Mouse (Mus musculus): ENCODE results near the gene Tut4. TPM values are rescaled to one million over a fixed set of nuclear protein-coding genes. Genes with fewer than 3 reads are reported as not detected.

Tut4 gene
- total and polyA plus RNA-seq, 3 experiments: 23.5 to 67.4 (median 26.3) TPM

DNA sequence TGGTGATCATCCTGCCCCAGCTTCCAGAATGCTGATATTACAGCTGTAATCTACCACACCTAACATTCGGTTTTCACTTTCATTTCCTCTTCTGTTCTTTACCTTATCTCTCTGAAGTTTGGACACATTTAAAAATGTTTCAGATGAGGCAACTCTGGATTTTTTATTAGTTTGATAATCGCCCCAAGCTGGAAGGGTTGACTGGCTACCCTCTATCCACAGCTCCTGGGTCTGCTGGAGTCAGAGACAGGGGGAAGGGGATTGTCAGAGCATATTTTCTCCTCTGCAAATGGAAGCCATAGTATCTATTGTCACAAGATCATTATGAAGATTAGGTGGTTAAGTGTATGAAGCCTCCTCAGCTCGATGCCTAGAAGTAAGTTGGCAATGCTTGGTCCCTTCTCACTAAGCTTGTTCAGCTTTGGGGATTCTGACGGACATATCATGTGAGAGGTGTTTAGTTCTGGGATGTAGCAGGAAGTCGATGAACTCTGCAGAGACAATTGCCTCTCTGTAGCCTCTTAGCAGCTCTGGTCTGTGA is 955 bp upstream of the Tut4 start:
- peak overlapping the region; percentile 39 for H3K27ac ChIP-seq (ENCODE audit: insufficient read depth, low read depth)
- H3K4me2 ChIP-seq (ENCODE audit: insufficient read depth, low read depth, poor library complexity, severe bottlenecking): peak overlapping the region; percentile 99
- no peaks in the 10 kb centered on the region for H3K9me3 ChIP-seq (replicated peaks; ENCODE audit: low read length)
- dilution Hi-C loops (cut with MboI; ENCODE audit: extremely low pct_ligation_motif_present, extremely low pct_unique_long_range_greater_than_20kb, low sequenced_read_pairs) (no loop called here), in situ Hi-C loops (cut with MboI; ENCODE audit: low pct_ligation_motif_present, low pct_unique_long_range_greater_than_20kb, low sequenced_read_pairs) (no loop called here)
- peak; percentile 45 for DNase-seq (ENCODE audit: extremely low read depth)
- peaks cover 0 to 25% of the 10 kb centered on the region in 2 experiments; a peak in 2 of 4 replicates for H3K4me1 ChIP-seq (ENCODE audit: control insufficient read depth in 1 of 2, insufficient read depth in 2 of 2)
- H3K36me3 ChIP-seq (replicated peaks in 1 of 2; ENCODE audit: control insufficient read depth in 1 of 2, insufficient read depth in 1 of 2, low read length in 1 of 2): peaks cover 0 to 4% of the 10 kb centered on the region in 2 experiments
- TF ChIP-seq ELF1 (IDR thresholded peaks at IDR 0.05; ENCODE audit: low read depth, low read length) (no peak), RAD21 (IDR thresholded peaks at IDR 0.05; ENCODE audit: low read depth, low read length) (no peak), CHD1 (IDR thresholded peaks at IDR 0.05; ENCODE audit: low read depth, low read length) (no peak), USF1 (IDR thresholded peaks at IDR 0.05; ENCODE audit: low read depth, low read length) (no peak), POLR2AphosphoS2 (IDR thresholded peaks at IDR 0.05; ENCODE audit: low read depth, low read length) (no peak), USF2 (conservative IDR thresholded peaks at IDR 0.05; ENCODE audit: low read depth, low read length) (no peak), MAFK (IDR thresholded peaks at IDR 0.05; ENCODE audit: insufficient replicate concordance, low read length) (0 out of 2 replicates have a peak, but pooled peaks have one; percentile 7), EP300 (IDR thresholded peaks at IDR 0.05; ENCODE audit: low read length) (peak; percentile 67; the same call in 1 of the 2 replicates), IRF4 (IDR thresholded peaks at IDR 0.05; ENCODE audit: low read depth, low read length) (peak; percentile 81), MAZ (IDR thresholded peaks at IDR 0.05; ENCODE audit: low read depth, low read length) (no peak), SMC3 (IDR thresholded peaks at IDR 0.05; ENCODE audit: low read depth, low read length) (no peak), HCFC1 (IDR thresholded peaks at IDR 0.05; ENCODE audit: low read depth, low read length) (no peak), ZKSCAN1 (IDR thresholded peaks at IDR 0.05; ENCODE audit: borderline replicate concordance, low read depth, low read length) (no peak), POLR2A (IDR thresholded peaks at IDR 0.05; ENCODE audit: low read depth, low read length) (no peak), SIN3A (IDR thresholded peaks at IDR 0.05; ENCODE audit: low read length) (peak; percentile 35), RCOR1 (conservative IDR thresholded peaks at IDR 0.05; ENCODE audit: low read depth, low read length) (peak; percentile 56; the same call in 1 of the 2 replicates), MEF2A (IDR thresholded peaks at IDR 0.05; ENCODE audit: borderline replicate concordance, low read depth, low read length) (0 out of 2 replicates have a peak, but pooled peaks have one; percentile 15), ETS1 (conservative IDR thresholded peaks at IDR 0.05; ENCODE audit: low read depth, low read length) (no peak), TBP (conservative IDR thresholded peaks at IDR 0.05; ENCODE audit: low read depth, low read length) (no peak), TCF12 (IDR thresholded peaks at IDR 0.05; ENCODE audit: low read depth, low read length) (0 out of 2 replicates have a peak, but pooled peaks have one; percentile 16), NELFE (IDR thresholded peaks at IDR 0.05; ENCODE audit: low read depth, low read length) (no peak), E2F4 (IDR thresholded peaks at IDR 0.05; ENCODE audit: insufficient replicate concordance, low read depth, low read length) (no peak), JUN (IDR thresholded peaks at IDR 0.05; ENCODE audit: insufficient read depth, low read depth, low read length) (no peak), ZNF384 (IDR thresholded peaks at IDR 0.05; ENCODE audit: low read depth, low read length) (no peak)
- peak overlapping the region; percentile 85 for H3K9ac ChIP-seq (ENCODE audit: insufficient read depth, low read depth)
- H3K27me3 ChIP-seq (replicated peaks): no peaks in the 10 kb centered on the region
- peaks cover 21% of the 10 kb centered on the region for H3K79me2 ChIP-seq (replicated peaks; ENCODE audit: control insufficient read depth, extremely low read depth, insufficient read depth, poor library complexity, severe bottlenecking)
- H3K4me3 ChIP-seq (replicated peaks in 1 of 3; ENCODE audit: low read depth in 2 of 3, low read length in 2 of 3, poor library complexity in 1 of 3): peak overlapping the region in 2 of 3 experiments; percentile 2
